Mouse (Mus musculus): ENCODE results near the gene Pdcd6ip.
"Not testable (repeated sequence)": the region's sequence is repeated elsewhere in the genome, so short reads cannot be mapped to it uniquely, and the experiment has no call there.

Pdcd6ip gene

DNA sequence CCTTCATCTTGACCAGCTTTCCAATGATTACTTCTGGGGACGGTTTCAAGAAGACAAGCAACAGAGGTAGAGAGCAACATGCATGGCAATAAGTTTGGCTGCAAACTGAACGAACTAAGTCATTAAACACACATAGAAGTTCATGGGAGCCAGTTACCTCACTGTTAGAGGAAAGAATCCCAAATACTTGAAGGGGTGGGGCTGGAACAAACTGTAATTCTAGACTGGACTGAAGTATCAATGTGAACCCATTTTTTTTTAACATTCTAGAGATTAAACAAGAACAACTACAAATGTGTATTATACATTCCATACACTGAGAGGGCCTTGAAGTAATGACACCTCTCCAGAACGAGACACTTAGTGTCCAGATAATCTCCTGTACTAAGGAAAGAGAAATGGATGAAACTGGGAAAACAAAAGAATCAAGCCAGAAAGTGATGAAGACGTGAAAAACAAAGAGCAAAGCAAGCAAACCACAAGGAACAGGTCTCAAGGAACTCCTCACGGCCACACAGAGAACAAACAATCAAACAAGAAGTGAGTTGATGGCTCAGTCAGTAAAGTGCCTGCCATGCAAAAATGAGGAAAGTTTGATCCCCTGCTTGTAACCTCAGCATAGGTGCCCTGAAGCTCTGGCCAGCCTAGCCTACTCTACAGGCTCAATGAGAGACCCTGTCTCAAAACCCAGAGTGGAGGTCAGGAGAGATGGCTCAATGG, 6.5 kb downstream of the Pdcd6ip start:
- DNase-seq (ENCODE audit: low spot score), result peak; percentile 34

DNA sequence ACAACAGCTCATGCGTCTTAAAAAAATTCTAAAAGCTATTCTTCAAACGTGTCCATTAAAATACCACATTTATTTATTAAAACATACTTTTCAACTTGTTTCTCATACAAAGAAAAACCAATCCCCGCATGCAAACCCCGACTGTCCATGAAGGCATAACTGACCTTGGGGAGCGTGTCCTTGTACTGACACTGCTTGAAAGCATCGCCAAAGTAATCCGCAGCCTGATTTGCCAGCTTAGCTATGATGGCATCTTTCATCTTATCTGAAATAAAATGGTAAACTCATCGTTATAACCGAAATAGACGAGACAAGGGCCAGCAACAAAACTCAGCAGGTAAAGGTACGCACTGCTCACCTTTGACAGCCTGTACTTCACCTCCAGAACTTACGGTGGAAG, 20.6 kb downstream of the Pdcd6ip start:
- no peak for DNase-seq (ENCODE audit: low spot score)

DNA sequence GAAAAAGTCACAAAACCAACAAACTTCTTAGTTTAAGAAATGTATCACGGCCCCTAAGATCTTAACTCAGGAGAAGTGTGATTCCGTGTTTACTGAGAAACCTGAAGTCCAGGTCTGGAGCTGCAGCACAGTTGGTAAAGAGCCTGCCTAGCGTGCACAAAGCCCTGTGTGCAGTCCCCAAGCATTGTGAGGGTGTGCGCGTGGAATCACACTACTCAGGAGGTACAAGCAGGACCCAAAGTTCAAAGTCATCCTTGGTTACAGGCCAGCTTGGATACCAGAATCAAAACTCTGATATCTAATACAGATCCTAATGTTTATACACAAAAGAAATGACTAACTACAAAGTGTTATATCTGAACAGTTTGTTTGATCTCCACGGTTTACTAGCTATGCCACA, 34.3 kb downstream of the Pdcd6ip start:
- DNase-seq (ENCODE audit: low spot score), result no peak

DNA sequence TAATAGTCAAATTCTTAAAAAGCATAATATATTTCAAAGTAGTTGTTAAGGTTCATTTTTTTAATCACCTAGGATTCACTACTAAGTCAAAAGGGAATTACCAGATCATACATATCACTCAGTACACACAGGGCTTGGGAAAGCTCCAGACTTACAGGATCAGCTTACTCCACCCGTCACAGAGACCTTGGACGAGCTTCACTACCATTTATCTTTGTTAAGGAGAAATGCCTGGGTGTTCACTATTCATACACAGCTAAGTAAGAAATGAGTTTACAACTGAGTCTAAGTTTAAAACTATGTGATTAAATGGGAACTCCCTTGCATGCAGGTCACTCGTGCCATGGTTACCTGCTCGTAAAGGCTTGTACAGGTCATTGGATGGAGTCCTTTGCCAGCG, 35.7 kb downstream of the Pdcd6ip start:
- no peak for DNase-seq (ENCODE audit: low spot score)

DNA sequence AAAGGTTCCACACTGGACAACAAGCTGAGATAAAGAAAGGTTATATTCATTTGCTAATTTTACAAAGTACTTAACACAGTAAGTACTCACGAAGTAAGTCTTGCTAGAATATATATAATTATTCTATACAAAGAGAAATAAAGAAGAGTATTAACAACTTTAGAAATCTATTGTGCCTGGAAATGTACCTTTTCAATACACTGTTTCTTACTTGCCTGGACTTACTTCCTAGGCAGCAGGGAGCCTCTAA, 37.3 kb downstream of the Pdcd6ip start:
- no peak for DNase-seq (ENCODE audit: low spot score)

DNA sequence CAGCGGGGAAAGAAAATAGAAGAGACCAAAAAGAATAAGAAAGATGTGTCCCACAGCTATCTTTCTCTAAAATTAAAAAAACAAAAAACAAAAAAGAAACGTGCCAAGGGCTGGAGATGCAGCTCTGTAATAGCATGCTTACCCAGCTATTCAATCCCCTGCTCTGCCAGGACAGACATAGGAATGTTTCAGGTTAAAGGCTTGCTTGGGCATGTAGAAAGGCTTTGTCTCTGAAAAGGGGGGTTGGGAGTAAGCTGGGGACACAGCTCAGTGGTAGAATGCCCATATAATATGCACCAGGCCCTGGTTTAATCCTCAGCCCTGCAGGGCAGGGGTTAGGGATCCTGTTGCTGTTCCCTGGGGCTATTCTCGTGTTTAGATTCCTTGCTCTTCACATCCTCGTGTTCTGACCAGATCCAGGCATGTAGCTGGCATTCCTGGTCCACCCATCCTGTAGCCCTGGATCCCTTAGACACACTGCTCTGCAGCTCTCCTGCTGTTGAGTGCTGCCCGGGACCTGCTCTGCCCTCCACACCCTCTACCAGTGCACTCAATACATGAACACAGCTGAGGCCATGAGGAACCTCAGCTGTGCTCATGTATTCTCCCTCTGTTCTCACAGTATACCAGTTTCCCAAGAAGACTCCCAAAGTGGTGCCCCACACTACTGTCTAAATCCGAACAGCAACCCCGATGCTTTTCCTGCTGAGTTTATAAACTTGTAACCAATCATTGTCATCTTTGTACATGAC, 37.8 kb downstream of the Pdcd6ip start:
- DNase-seq (ENCODE audit: low spot score), result no peak

DNA sequence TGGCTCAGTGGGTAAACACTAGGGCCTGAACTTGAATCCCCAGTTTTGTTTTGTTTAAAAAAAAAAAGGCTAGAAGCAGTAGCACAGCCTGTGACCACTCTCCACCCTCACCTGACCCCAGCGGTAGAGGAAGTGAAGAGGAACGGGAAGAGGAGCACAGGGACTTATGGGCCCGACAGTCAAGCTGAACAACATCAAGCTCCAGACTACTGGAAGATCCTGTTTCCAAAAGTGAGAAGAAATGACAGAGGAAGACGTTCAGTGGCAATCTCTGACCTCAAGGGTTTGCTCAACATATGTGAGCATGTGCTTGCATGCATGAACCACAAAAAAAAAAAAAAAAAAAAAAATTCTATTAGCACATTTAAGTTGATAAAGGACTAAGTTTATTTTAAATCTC, 44.6 kb downstream of the Pdcd6ip start:
- no peak for DNase-seq (ENCODE audit: low spot score)

DNA sequence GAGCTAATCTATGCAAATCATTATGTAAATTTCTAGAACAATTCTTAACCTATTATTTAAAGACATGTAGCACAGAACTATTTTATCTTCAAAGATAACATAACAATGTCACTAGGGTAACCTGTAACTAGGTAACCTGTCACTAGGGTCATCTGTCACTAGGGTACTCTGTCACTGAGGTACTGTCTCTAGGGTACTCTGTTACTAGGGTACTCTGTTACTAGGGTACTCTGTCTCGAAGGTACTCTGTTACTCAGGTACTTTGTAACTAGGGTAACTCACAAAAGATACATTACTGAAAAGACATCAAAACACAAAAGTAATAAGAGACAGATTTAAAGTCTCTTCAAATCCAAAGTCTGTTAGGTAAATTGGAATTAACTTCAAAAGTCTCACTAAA, 50.2 kb downstream of the Pdcd6ip start:
- no peak for DNase-seq (ENCODE audit: low spot score)

DNA sequence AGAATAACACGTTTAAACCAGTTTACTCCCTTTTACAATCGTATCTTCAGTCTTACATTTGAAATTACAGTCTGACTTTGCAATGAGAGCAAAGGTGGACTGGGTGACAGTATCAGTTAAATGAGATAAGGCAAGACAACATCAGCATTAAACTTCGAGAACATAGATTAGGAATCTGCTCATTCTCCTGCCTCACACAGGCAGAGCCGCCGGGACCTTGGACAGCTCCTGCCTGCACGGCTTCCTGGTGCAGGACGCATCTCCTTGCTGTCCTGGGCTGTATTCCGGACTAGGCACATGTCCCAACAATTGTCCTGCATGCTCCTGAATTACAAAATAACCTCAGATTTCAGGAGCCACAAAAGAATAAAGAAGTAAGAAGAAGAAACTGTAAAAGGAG, 54.5 kb downstream of the Pdcd6ip start:
- no peak for DNase-seq (ENCODE audit: low spot score)

DNA sequence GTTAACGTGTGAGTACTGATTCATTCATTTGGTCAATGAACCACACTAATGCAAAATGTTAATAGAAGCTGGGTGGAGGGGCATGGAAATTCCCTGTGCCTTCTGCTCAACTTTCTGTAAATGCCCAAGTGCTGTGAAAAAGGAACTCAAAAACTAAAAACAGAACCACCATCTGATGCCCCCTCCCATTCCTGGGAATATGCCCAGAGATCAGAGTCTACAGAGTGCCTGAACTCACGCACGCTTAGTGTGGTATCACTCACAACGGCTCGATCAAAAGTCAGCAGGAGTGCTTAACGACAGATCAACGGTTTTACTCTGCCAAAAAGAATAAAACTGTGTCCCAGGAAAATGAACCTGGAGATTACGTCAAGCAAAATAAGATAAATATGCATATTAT, 57.3 kb downstream of the Pdcd6ip start:
- DNase-seq (ENCODE audit: low spot score), result no peak

DNA sequence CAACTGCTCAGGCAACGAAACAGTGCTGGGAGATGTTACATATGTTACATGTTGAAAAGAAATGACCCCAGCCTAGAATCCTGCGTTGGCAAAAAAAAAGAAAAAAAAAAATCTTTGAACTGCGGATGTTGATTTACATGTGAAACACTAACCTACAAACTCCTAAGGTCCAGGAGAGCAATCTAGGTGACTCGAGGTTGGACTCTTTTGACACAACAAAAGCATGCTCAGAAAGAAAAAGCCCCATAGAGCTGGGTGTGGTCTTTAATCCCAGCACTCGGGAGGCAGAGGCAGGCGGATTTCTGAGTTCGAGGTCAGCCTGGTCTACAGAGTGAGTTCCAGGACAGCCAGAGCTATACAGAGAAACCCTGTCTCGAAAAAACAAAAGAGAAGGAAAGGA, 58.8 kb downstream of the Pdcd6ip start:
- DNase-seq (ENCODE audit: low spot score), result not testable (repeated sequence)

DNA sequence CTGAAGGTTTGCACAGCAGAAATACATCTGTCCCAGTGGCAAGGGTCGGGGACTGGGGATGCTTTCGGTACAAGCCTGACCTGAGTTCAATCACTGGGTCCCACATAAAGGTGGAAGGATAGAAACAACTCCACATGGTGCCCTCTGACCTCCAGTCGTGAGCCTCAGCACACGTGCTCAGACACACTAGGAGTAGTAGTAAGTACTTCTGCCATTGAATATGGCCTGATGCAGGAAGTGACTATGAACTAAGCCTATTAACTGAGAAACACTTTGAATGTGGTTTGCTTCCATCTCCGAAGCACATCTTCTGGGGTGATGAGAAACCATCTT, 62.3 kb downstream of the Pdcd6ip start:
- no peak for DNase-seq (ENCODE audit: low spot score)

DNA sequence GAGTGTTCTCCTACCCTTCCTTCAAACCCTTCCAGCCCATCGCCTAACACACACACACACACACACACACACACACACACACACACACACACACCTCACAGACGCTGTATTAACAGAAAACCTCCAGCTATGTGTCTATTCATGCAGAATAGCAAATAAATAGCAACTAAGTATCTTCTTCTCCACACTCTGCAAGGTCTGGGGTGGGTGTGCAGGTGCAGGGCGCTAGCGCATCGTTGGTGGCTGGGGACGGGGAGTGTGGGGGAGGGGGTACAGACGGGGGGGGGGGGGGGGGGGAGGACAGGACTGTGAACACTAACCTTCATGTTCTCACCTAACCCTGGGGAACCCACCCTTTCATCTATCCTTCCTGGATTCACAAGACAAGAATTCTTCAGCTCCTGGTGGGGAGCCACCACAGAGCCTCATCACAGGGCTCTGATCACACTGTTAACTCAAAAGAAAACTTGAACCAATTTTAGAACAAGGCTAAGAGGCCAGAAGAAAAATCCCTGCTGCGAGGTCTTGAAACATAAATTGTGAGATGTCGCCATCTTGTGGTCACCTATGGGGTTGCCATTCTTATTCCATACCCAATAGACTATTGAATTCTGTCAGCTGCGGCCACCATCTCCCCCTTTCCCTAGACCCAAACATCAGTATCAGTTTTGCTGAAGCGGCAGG, 62.8 kb downstream of the Pdcd6ip start:
- DNase-seq (ENCODE audit: low spot score), result peak; percentile 42

DNA sequence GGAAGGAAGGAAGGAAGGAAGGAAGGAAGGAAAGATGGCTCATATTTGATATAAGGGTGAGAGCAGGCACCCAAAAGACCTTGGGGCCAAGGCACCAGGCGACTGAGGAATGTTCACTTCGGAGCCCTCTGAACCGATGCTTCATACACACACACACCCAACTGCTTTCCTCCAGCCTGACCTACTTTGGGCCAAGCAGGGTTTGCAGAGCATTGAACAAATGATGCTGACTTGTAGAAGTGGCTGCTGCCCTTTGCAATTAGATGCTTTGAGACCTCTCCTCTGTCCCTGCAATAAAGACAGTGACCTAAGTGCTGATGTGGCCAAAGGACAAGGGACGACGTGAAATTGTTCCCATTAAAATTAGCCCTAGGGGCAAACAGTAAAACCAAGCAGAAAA, 63.4 kb downstream of the Pdcd6ip start:
- DNase-seq (ENCODE audit: low spot score), result no peak

DNA sequence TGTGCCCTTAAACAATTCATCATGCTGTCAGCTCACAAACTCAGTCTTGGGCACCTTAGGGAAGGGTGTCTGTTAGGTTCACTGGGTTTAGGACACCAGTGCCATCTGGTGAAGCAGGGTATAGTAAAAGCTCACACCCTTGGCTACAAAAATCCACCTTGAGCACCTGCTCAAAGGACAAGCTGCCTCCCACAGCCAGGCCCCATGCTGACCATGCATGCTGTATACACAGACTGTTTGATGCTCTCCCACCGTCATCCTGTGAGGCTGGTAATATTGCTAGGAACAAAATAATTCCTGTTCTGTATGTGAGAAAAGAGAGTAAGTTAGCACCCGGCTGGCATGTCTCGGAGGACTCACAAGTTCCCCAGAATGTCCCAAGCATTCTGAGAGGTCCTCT, 64.0 kb downstream of the Pdcd6ip start:
- DNase-seq (ENCODE audit: low spot score), result no peak

DNA sequence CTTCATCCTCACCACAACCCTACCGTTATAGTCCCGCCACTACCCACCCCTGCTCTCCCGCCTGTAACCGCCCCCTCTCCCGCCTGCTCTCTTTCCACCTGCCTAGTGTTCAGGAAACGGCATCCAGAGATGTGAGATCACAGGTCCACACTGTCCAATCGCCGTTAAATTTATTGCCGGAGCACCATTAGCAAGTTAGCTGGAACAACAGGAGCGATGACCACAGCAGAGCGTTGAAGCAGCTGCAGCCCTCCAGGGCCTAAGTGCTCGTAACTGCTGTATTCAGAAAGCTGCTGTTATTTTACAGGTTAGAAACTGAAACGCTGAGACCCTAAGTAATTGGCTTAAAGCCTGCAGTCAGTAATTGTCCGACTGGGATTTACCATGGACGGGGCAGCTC, 64.4 kb downstream of the Pdcd6ip start:
- no peak for DNase-seq (ENCODE audit: low spot score)

DNA sequence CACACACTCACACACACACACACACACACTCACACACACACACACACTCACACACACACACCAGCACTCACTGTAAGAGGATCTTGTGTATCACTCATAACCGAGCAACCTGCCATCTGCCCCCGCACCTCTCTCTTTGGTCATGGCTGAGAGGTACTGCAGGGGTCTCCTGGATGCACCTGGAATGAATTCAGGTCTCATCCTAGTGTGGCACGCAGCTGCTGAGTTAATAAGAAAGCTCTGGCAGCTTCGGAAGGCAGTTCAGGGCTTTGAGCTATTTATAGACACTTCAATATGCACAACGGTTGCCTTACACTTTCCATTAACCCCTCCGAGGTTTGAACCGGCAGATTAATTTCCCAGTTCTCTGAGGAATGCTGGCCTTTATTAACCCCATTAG, 73.1 kb downstream of the Pdcd6ip start:
- DNase-seq (ENCODE audit: low spot score), result no peak

DNA sequence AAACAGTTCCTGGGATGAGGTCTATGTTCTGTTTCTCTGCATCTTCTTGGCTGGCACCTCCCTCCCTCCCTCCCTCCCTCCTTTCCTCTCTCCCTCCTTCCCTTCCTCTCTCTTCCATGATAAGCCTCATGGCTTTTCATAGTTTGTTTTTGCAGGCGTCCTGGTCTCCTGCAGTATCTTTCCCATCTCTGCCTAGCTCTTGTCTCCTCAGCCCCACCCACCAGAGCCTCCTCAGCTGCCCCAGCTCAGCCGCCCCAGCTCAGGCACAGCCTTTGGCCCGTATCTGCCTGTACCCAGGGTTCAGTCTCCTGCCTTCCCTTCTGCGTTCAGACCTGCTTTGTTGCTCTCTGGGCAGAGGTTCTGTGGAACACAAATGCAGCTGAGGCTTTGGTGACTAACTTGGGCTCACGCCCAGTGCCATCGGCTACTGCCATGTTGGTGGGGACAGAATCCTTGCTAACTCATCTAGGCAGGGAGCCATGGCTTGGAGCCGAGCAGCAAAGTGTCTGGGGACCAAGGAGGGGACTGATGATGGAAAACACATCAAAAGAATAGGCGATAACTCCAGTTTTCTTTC, 74.8 kb downstream of the Pdcd6ip start:
- DNase-seq (ENCODE audit: low spot score), result no peak

DNA sequence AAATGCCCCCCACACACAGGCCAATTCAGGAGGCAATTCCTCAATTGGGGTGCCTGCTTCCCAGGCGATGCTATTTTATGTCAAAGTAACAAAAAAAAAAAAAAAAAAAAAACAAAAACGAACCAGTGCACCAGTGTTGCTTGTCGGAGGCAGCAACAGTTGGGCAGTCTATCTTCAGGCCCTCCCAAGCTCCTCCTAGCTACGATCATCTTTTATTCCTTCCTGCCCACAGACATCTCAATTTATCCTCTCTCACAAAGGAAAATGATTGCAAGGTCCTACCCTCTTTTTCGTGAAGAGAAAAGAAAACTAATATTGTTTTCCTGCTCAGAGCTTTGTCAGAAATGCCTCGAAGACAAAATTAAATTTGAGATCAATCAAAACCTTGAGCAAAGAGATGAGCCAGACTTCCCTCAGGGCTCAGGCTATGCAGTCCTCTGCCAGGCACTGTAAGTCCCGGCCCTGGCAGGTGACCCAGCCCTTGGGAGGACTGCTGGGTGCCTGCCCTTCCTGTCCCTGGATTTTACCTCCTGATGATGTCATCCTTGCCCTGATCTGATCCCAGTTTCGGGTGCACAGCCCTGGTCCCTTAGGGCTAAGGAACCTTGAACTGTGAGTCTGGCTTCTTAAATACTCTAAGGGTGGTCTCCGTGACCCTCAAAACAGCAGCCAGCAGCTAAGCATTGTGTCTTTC, 75.6 kb downstream of the Pdcd6ip start:
- no peak for DNase-seq (ENCODE audit: low spot score)

DNA sequence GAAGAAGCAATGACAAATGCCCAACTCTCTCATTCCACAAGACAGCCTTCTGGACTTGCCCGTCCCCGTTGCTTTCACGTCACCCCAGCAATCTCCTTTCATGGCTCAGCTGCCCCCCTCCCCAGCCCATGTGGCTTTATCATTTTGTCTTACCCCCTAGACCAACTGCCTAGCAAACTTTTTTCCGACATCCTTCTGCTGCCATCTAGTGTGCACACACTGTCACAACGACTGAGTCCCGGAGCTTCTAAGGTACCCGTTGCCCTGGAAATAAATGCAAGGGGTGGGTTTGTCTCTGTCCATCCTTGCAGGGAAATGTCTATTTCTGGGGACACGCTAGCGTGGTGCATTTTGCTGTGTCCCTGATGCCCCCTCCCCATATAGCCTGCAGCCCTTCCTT, 78.4 kb downstream of the Pdcd6ip start:
- DNase-seq (ENCODE audit: low spot score), result no peak

DNA sequence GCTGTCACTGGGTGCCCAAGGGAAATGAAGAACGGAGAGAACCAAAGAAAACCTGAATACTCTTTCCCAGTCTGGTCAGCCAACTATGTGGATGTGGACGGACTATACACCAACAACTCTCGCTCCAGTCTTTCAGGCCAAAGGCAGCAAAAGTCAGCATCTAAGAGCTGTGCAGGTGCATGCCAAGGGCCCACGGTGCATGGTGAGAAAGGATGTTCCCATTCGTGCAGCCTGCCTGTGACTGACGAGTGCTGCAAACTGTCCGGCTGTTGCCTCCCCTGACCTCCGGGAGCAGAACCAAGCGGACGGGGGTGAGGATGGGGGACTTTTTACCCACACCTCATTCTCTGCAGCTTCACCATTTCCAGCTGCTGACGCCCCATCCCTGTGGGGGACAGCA, 78.9 kb downstream of the Pdcd6ip start:
- DNase-seq (ENCODE audit: low spot score), result no peak

DNA sequence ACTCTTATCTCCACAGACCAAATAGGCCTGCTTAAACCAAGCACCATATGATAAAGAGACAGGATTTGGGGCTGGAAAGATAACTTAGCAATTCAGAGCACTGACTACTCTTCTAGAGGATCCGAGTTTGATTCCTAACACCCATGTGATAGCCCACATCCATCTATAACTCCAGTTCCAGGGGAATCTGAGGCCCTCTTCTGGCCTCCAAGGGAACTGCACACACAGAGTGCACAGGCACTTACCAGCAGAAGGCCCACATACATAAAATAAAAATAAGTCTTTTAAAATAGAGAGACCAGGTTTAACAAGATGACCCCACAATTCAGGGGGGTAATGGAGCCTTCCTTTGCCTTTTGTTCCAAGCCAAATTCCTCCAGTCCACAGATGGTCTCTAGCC, 79.3 kb downstream of the Pdcd6ip start:
- no peak for DNase-seq (ENCODE audit: low spot score)

DNA sequence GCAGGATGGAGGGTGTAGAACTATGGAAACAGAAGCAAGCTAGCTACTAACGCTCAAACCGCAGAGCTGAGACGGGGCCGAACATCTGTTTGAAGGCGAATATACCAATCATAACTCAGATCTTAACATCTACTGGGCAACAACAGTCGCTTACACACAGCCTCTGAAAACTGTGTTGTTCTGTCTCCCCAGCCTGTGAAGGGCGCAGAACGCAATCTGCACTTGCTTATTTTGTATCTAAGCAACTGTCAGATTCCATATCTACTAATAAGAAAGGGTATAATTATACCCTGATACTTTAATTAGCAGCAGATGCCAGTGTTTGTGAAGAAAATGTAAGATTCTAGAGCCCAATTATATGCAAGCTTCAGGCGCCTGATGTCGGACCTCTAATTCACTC, 81.3 kb downstream of the Pdcd6ip start:
- DNase-seq (ENCODE audit: low spot score), result no peak

All from lung, postnatal 25 days (tissue).